Mouse (Mus musculus): ENCODE data around the gene Vdac1. TPM values are rescaled to one million over a fixed set of nuclear protein-coding genes. Genes with fewer than 3 reads are reported as not detected.

Gene Vdac1
- polyA plus RNA-seq, 1 experiment from 2014 or later: 265 TPM

DNA sequence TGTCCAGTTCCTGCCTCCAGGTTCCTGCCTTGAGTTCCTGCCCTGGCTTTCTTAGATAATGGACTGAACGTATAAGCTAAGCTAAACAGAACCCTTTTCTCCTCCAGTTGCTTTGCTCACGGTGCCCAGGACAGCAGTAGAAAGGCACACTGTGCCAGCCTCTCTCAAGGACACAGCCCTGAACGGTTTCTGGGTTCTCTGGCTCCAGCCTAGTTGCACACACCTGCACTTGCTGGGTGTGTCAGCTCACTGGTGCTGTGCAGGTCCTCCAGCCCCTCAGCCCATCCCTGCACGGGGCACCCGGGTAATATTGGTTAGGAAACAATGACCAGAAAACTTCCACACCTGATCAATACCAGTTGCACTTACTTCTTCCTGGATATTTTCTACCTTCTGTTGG, 71.5 kb downstream of the Vdac1 start:
- Histone ChIP-seq H3K4me2 (replicated peaks; ENCODE audit: low read depth, low read length) (no peak overlapping the region), H3K27me3 (ENCODE audit: control insufficient read depth, insufficient read depth, low read length) (no peaks in the 10 kb centered on the region; the same call in 1 of the 2 replicates), H3K4me3 (ENCODE audit: low read length) (no peak overlapping the region), H3K9me3 (ENCODE audit: control insufficient read depth, low read length) (peaks cover 3% of the 10 kb centered on the region; the same call in 1 of the 2 replicates), H3K27ac (ENCODE audit: low read depth, low read length) (no peak overlapping the region), H3K4me1 (ENCODE audit: control insufficient read depth, insufficient read depth, low read length) (no peaks in the 10 kb centered on the region), H3K36me3 (ENCODE audit: control insufficient read depth, insufficient read depth, low read length) (no peaks in the 10 kb centered on the region), H3K9ac (ENCODE audit: low read depth, low read length) (no peak overlapping the region)
- 91% methylated on average over 5 of the region's 5 CpGs for WGBS
- no peak for ATAC-seq (ENCODE audit: low FRiP score, low TSS enrichment)

DNA sequence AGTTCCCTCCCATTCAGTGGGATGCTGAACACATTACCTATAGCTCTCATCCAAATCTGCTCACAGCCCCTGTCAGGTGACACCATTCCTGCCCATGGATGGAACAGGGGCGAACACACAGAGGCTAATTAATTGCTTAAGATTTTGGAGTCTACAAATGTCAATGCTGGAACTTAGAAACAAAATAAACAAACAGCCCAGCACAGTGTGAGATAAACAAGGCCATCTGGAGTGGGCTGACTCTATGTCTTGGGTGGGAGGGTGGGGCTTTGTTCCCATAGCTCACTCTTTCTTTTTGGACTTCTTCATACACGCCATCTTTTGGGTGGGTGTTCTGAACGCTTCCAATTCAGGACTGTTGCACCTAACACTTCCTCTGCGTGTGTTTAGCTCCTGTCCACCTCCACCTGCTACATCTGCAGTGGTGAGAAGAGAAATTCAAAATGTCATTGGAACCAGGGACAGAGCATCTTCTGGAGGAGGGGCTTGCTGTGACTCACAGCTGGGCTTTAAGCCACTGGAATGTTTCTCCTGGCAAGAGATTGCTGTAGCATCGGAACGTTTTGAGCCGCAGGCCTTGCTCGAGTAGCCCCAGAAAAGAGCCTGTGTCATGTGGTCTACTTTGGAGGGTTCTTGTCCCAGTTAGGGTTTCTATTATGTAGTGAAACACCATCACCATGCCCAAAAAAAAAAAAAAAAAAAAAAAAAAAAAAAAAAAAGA, 72.6 kb downstream of the Vdac1 start:
- H3K36me3 ChIP-seq (ENCODE audit: control insufficient read depth, insufficient read depth, low read length): no peaks in the 10 kb centered on the region
- no peaks in the 10 kb centered on the region; the same call in 1 of the 2 replicates for H3K27me3 ChIP-seq (ENCODE audit: control insufficient read depth, insufficient read depth, low read length)
- ATAC-seq (ENCODE audit: low FRiP score, low TSS enrichment): no peak
- H3K9me3 ChIP-seq (ENCODE audit: control insufficient read depth, low read length): peaks cover 3% of the 10 kb centered on the region; the same call in 1 of the 2 replicates
- H3K9ac ChIP-seq (ENCODE audit: low read depth, low read length): no peak overlapping the region
- 85% methylated on average over 8 of the region's 8 CpGs for WGBS
- H3K4me3 ChIP-seq (ENCODE audit: low read length): no peak overlapping the region
- no peak overlapping the region for H3K27ac ChIP-seq (ENCODE audit: low read depth, low read length)
- H3K4me2 ChIP-seq (replicated peaks; ENCODE audit: low read depth, low read length): no peak overlapping the region
- H3K4me1 ChIP-seq (ENCODE audit: control insufficient read depth, insufficient read depth, low read length): no peaks in the 10 kb centered on the region

DNA sequence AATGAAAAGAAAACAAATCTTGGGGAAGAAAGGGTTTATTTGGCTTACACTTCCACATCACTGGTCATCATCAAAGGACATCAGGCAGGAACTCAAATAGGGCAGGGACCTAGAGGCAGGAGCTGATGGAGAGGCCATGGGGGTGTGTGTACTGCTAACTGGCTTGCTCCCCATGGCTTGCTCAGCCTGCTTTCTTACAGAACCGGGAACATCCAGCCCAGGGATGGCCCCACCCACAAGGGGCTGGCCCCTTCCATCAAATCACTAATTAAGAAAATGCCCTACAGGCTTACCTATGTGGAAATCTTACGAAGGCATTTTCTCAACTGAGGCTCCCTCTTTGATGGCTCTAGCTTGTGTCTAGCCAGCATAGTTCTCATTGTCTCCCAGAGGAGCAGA, 73.1 kb downstream of the Vdac1 start:
- H3K4me1 ChIP-seq (ENCODE audit: control insufficient read depth, insufficient read depth, low read length): no peaks in the 10 kb centered on the region
- H3K9ac ChIP-seq (ENCODE audit: low read depth, low read length): no peak overlapping the region
- H3K27me3 ChIP-seq (ENCODE audit: control insufficient read depth, insufficient read depth, low read length): no peaks in the 10 kb centered on the region; the same call in 1 of the 2 replicates
- 79% methylated on average over 2 of the region's 2 CpGs for WGBS
- no peak overlapping the region for H3K27ac ChIP-seq (ENCODE audit: low read depth, low read length)
- peaks cover 3% of the 10 kb centered on the region; the same call in 1 of the 2 replicates for H3K9me3 ChIP-seq (ENCODE audit: control insufficient read depth, low read length)
- ATAC-seq (ENCODE audit: low FRiP score, low TSS enrichment): no peak
- H3K4me2 ChIP-seq (replicated peaks; ENCODE audit: low read depth, low read length): no peak overlapping the region
- no peak overlapping the region for H3K4me3 ChIP-seq (ENCODE audit: low read length)
- H3K36me3 ChIP-seq (ENCODE audit: control insufficient read depth, insufficient read depth, low read length): no peaks in the 10 kb centered on the region

DNA sequence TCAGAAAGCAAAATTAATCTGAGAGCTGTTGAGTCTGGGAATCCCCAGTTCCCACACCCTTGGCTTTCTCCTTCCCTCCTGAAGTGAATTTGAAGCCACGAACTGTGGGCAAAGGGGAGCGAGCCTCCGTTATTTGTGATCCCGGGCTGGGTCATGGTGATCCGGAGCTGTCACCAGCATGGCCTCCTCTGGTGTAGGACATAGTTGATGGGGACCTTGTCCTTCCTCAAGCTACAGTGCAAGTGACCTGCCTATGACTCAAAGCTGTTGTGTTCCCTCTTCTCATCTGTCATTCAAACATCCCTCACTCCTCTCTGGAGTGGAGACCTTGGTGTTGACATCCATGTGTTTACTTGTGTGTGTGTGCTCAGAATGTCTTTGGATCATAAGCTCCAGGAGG, 74.8 kb downstream of the Vdac1 start:
- Histone ChIP-seq H3K9me3 (ENCODE audit: control insufficient read depth, low read length) (peaks cover 3% of the 10 kb centered on the region; the same call in 1 of the 2 replicates), H3K27me3 (ENCODE audit: control insufficient read depth, insufficient read depth, low read length) (no peaks in the 10 kb centered on the region; the same call in 1 of the 2 replicates), H3K9ac (ENCODE audit: low read depth, low read length) (no peak overlapping the region), H3K4me2 (replicated peaks; ENCODE audit: low read depth, low read length) (no peak overlapping the region), H3K27ac (ENCODE audit: low read depth, low read length) (no peak overlapping the region), H3K36me3 (ENCODE audit: control insufficient read depth, insufficient read depth, low read length) (no peaks in the 10 kb centered on the region), H3K4me1 (ENCODE audit: control insufficient read depth, insufficient read depth, low read length) (no peaks in the 10 kb centered on the region), H3K4me3 (ENCODE audit: low read length) (no peak overlapping the region)
- 83% methylated on average over 5 of the region's 5 CpGs for WGBS
- no peak for ATAC-seq (ENCODE audit: low FRiP score, low TSS enrichment)

DNA sequence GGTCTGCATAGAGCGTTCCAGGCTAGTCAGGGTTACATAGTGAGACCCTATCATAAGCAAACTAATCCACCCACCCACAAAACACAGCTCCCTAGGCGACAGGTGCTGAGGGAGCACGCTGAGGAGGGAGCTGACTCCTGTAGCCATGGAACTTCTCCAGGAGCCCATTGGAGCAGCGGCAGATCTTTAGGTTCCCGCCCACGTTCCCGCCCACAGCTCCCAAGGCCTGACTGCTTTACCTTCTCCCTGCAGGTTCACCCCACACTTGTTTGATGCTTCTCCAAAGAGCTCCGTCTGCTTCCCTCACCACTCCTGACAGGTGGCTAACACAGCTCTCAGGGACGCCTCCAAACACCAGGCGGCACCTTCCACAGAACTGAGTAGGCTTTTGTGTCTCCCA, 76.5 kb downstream of the Vdac1 start:
- Histone ChIP-seq H3K4me3 (ENCODE audit: low read length) (no peak overlapping the region), H3K4me1 (ENCODE audit: control insufficient read depth, insufficient read depth, low read length) (no peaks in the 10 kb centered on the region), H3K4me2 (replicated peaks; ENCODE audit: low read depth, low read length) (peak overlapping the region; percentile 13), H3K9ac (ENCODE audit: low read depth, low read length) (no peak overlapping the region), H3K9me3 (ENCODE audit: control insufficient read depth, low read length) (peaks cover under 1% of the 10 kb centered on the region; the same call in 1 of the 2 replicates), H3K36me3 (ENCODE audit: control insufficient read depth, insufficient read depth, low read length) (no peaks in the 10 kb centered on the region), H3K27ac (ENCODE audit: low read depth, low read length) (no peak overlapping the region), H3K27me3 (ENCODE audit: control insufficient read depth, insufficient read depth, low read length) (no peaks in the 10 kb centered on the region; the same call in 1 of the 2 replicates)
- ATAC-seq (ENCODE audit: low FRiP score, low TSS enrichment): peak; percentile 46; the same call in 1 of the 2 replicates
- 14% methylated on average over 10 of the region's 10 CpGs for WGBS

Other genes starting within 250 kb of the Vdac1 start
- not detected in 2 replicates for gene Olfr1373, start 215.3 kb upstream of the Vdac1 start, polyA plus RNA-seq (2014; fragmentation: Nextera tagmentation; extraction: Ambion mirVana)
- not detected in 2 replicates for gene Olfr1371, start 146.9 kb upstream of the Vdac1 start, polyA plus RNA-seq (2014; fragmentation: Nextera tagmentation; extraction: Ambion mirVana)
- 843 and 964 TPM in 2 replicates for gene Skp1a, start 128.9 kb upstream of the Vdac1 start, polyA plus RNA-seq (2014; fragmentation: Nextera tagmentation; extraction: Ambion mirVana)
- gene Tcf7, start 77.8 kb upstream of the Vdac1 start, polyA plus RNA-seq (2014; fragmentation: Nextera tagmentation; extraction: Ambion mirVana): 18.1 and 27.5 TPM in 2 replicates
- 139 and 234 TPM in 2 replicates for gene 9530068E07Rik, start 35.6 kb downstream of the Vdac1 start, polyA plus RNA-seq (2014; fragmentation: Nextera tagmentation; extraction: Ambion mirVana)

All from kidney, embryonic 14.5 days (tissue).